Mouse (Mus musculus): ENCODE measurements around the gene Eif3f. TPM values are rescaled to one million over a fixed set of nuclear protein-coding genes. Genes with fewer than 3 reads are reported as not detected.

Eif3f gene
- 10 to 100 TPM; 29.7 to 43.3 (median 34.1) TPM for polyA plus RNA-seq (2017; shearing (Covaris generic))

GRCm38 (mm10) chr7:108933794-108934731 is at the start of gene Eif3f:
TSS of gene Eif3f (plus strand) at chr7:108934417.
- peak; percentile 96 for ATAC-seq

GRCm38 (mm10) chr7:108884906-108885305 is 49.3 kb upstream of the Eif3f start, which contains the start of gene Olfr518:
TSS of gene Olfr518 (minus strand) at chr7:108885006.
- ATAC-seq = no peak

- ATAC-seq = no peak
These were observed 39.9 kb upstream of the Eif3f start, which contains the start of gene Olfr519 for GRCm38 (mm10) chr7:108894320-108894719. TSS of gene Olfr519 (minus strand) at chr7:108894420.

- no peak for ATAC-seq
These were observed 30.2 kb upstream of the Eif3f start for GRCm38 (mm10) chr7:108903969-108904368.

GRCm38 (mm10) chr7:108927043-108927442 is 7.2 kb upstream of the Eif3f start:
- ATAC-seq = no peak

GRCm38 (mm10) chr7:108928280-108929188 is 5.7 kb upstream of the Eif3f start:
- no peak for ATAC-seq

GRCm38 (mm10) chr7:108929726-108930393 is 4.4 kb upstream of the Eif3f start, which contains the start of gene Nlrp10:
TSS of gene Nlrp10 (minus strand) at chr7:108930178.
- ATAC-seq = no peak

GRCm38 (mm10) chr7:108934836-108935235 is 619 bp downstream of the Eif3f start:
- no peak for ATAC-seq

- ATAC-seq = no peak
These were observed 1.2 kb downstream of the Eif3f start for GRCm38 (mm10) chr7:108935411-108935810.

- ATAC-seq = no peak
These were observed 2.4 kb downstream of the Eif3f start for GRCm38 (mm10) chr7:108936591-108936990.

GRCm38 (mm10) chr7:108941466-108941865 is 7.2 kb downstream of the Eif3f start:
- no peak for ATAC-seq

GRCm38 (mm10) chr7:108944002-108944401 is 9.8 kb downstream of the Eif3f start:
- peak; percentile 78 for ATAC-seq

GRCm38 (mm10) chr7:108948611-108949010 is 14.4 kb downstream of the Eif3f start:
- ATAC-seq = no peak

- ATAC-seq = no peak
These were observed 15.1 kb downstream of the Eif3f start for GRCm38 (mm10) chr7:108949301-108949700.

- peak; percentile 83 for ATAC-seq
These were observed 16.1 kb downstream of the Eif3f start, which contains the start of gene Tub for GRCm38 (mm10) chr7:108950312-108950761. TSS of gene Tub (plus strand) at chr7:108950338.

GRCm38 (mm10) chr7:108950762-108951331 is 16.6 kb downstream of the Eif3f start:
- ATAC-seq = peak; percentile 47

GRCm38 (mm10) chr7:108952801-108953200 is 18.6 kb downstream of the Eif3f start:
- ATAC-seq = no peak

GRCm38 (mm10) chr7:108954185-108954584 is 20.0 kb downstream of the Eif3f start:
- peak; percentile 15 for ATAC-seq

- no peak for ATAC-seq
These were observed 23.5 kb downstream of the Eif3f start for GRCm38 (mm10) chr7:108957734-108958133.

GRCm38 (mm10) chr7:108965968-108966367 is 31.8 kb downstream of the Eif3f start:
- ATAC-seq = no peak

- peak; percentile 92 for ATAC-seq
These were observed 32.6 kb downstream of the Eif3f start for GRCm38 (mm10) chr7:108966742-108967362.
